9 mouse cellular contexts compared by ENCODE assay signal in genomic region chr5:97851981-97852748, GRCm38 (mm10).
"Had no signal": no experiment of that assay in that cellular context is flagged by ENCODE, and none has a peak within 500 bp of the region (broad histone marks: within the 10 kb centered on the region; RNA-seq: fewer than 3 reads in every experiment).

No protein-coding gene starts in this region.

- ATAC-seq: intestine, postnatal 0 days; midbrain, embryonic 16.5 days had no signal

- DNase-seq: kidney, adult 9 months; kidney, postnatal 36 days; layer of hippocampus, adult 9-11 months; layer of hippocampus, postnatal 36 days; lung, adult 18-20 months; thymus, adult 18-20 months; thymus, postnatal 14 days had no signal
